Mouse (Mus musculus) stomach, embryonic 16.5 days (tissue): ENCODE results near the gene Nkiras1. TPM values are rescaled to one million over a fixed set of nuclear protein-coding genes. Genes with fewer than 3 reads are reported as not detected.
"Not testable (repeated sequence)": the region's sequence is repeated elsewhere in the genome, so short reads cannot be mapped to it uniquely, and the experiment has no call there.

ENCODE experiments used
- ATAC-seq: fragments of 200-750 bp; cut with Nextera tagmentation; 2 replicates; pipeline ENCODE4 v1.8.0; 2017; ENCODE audit warnings: moderate number of reproducible peaks, moderate TSS enrichment; ENCODE audit not compliant: insufficient read depth, low FRiP score
- H3K27ac ChIP-seq: fragments of 300-500 bp; sonication (generic); 2 replicates; pipeline ENCODE4 v1.5.1; 2014; ENCODE audit warnings: low read length
- H3K27me3 ChIP-seq: fragments of 300-500 bp; sonication (generic); 2 replicates; pipeline ENCODE4 v1.6.1; 2014; ENCODE audit warnings: low read length, control low read depth, mixed read lengths; ENCODE audit not compliant: control insufficient read depth, insufficient read depth
- H3K36me3 ChIP-seq: fragments of 300-500 bp; sonication (generic); 2 replicates; pipeline ENCODE4 v1.6.1; 2014; ENCODE audit warnings: low read length; ENCODE audit not compliant: control insufficient read depth, insufficient read depth
- H3K4me1 ChIP-seq: fragments of 300-500 bp; sonication (generic); 2 replicates; pipeline ENCODE4 v1.6.1; 2014; ENCODE audit warnings: low read length, control low read depth, mixed read lengths; ENCODE audit not compliant: control insufficient read depth, insufficient read depth
- H3K4me2 ChIP-seq: fragments of 300-500 bp; sonication (generic); 2 replicates; pipeline ENCODE4 v1.6.1; 2014; ENCODE audit warnings: low read depth, low read length, mixed read lengths
- H3K4me3 ChIP-seq: fragments of 300-500 bp; sonication (generic); replicated peaks from 2 replicates; pipeline ENCODE4 v1.5.1; 2014; ENCODE audit warnings: mild to moderate bottlenecking, low read length
- H3K9ac ChIP-seq: fragments of 300-500 bp; sonication (generic); 2 replicates; pipeline ENCODE4 v1.6.1; 2014; ENCODE audit warnings: low read length
- H3K9me3 ChIP-seq: fragments of 300-500 bp; sonication (generic); replicated peaks from 2 replicates; pipeline ENCODE4 v1.6.1; 2016; ENCODE audit warnings: low read length, control low read depth; ENCODE audit not compliant: control insufficient read depth
- WGBS: fragments of 180-500 bp; shearing (Covaris S2); extraction: QIAGEN DNeasy Blood & Tissue Kit; methylation state at CpG from one replicate; pipeline ENCODE4 v1.1.7; 2014; 5-methylcytosine and 5-hydroxymethylcytosine counted together
- polyA plus RNA-seq: library from polyadenylated mRNA; unstranded; fragments of >200 nt; fragmentation: Nextera tagmentation; extraction: Ambion mirVana; gene quantifications from 2 replicates; pipeline ENCODE4 v1.2.1, GENCODE M21; 2015

The Nkiras1 gene
- polyA plus RNA-seq, 1 experiment from 2014 or later, result 19.5 TPM

DNA sequence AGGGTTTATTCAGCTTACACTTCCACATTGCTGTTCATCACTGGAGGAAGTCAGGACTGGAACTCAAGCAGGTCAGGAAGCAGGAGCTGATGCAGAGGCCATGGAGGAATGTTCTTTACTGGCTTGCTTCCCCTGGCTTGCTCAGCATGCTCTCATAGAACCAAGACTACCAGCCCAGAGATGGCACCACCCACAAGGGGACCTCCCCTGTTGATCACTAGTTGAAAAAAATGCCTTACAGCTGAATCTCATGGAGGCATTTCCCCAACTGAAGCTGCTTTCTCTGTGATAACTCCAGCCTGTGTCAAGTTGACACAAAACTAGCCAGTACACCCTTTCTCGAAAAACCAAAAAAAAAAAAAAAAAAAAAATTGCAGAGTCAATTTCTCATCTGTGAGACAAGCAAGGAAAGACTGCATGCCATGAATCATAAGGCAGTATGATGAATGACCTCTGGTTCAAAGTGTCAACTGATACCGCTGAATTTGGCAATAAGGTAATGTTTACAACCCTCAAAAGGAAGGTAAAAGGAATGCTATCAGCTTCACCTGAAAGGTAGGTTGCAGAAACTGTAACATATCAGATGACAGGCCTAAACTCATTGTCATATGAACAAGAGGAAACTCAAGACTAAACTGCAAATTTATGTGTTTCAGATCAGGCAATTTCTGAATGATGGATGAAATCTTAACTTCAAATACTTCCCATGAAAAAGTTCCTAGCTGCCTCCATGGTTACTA is 34.3 kb upstream of the Nkiras1 start:
- H3K27ac ChIP-seq, H3K27me3 ChIP-seq, H3K9ac ChIP-seq, H3K9me3 ChIP-seq, H3K36me3 ChIP-seq, ATAC-seq, H3K4me3 ChIP-seq, H3K4me2 ChIP-seq, H3K4me1 ChIP-seq: not testable (repeated sequence)
- 60% methylated on average over 2 of the region's 2 CpGs for WGBS

DNA sequence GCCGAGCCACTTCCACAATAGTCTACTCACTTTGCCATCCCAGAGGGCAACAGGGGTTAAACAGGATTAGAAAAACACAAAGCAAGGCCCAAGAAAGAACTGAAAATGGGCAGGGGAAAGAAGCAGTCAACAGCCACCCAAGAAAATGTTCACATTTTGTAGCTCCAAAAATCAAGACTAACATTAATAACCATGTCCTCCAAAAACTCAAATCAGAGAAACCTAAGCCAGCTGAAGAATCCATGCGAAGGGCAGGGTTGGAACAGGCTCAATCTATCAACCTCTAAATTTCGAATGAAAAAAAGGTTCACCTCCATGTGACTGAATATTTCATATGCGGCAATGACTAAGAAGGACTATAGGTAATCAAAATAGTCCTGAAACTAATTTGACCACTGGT is 33.6 kb upstream of the Nkiras1 start:
- WGBS, result 68% methylated on average over 4 of the region's 4 CpGs
- H3K9ac ChIP-seq, result no peak overlapping the region

GRCm38 (mm10) chr14:18238131-18238749 is 32.7 kb upstream of the Nkiras1 start:
- Histone ChIP-seq H3K4me1 (peaks cover 6% of the 10 kb centered on the region; the same call in 1 of the 2 replicates), H3K4me2 (peak overlapping the region; percentile 69), H3K9ac (peak overlapping the region; percentile 83), H3K4me3 (peak overlapping the region; percentile 77), H3K9me3 (no peaks in the 10 kb centered on the region), H3K27ac (peak overlapping the region; percentile 85), H3K27me3 (no peaks in the 10 kb centered on the region), H3K36me3 (no peaks in the 10 kb centered on the region)
- ATAC-seq, result peak; percentile 90
- WGBS, result under 1% methylated on average over 66 of the region's 71 CpGs

More for the DNA sequence above, 33.6 kb upstream of the Nkiras1 start:
- Histone ChIP-seq H3K36me3 (no peaks in the 10 kb centered on the region), H3K27ac (no peak overlapping the region), H3K4me3 (peak overlapping the region; percentile 77; the same call in 1 of the 2 replicates), H3K27me3 (no peaks in the 10 kb centered on the region), H3K9me3 (no peaks in the 10 kb centered on the region), H3K4me1 (peaks cover 6% of the 10 kb centered on the region; the same call in 1 of the 2 replicates), H3K4me2 (peak overlapping the region; percentile 69)
- no peak for ATAC-seq

DNA sequence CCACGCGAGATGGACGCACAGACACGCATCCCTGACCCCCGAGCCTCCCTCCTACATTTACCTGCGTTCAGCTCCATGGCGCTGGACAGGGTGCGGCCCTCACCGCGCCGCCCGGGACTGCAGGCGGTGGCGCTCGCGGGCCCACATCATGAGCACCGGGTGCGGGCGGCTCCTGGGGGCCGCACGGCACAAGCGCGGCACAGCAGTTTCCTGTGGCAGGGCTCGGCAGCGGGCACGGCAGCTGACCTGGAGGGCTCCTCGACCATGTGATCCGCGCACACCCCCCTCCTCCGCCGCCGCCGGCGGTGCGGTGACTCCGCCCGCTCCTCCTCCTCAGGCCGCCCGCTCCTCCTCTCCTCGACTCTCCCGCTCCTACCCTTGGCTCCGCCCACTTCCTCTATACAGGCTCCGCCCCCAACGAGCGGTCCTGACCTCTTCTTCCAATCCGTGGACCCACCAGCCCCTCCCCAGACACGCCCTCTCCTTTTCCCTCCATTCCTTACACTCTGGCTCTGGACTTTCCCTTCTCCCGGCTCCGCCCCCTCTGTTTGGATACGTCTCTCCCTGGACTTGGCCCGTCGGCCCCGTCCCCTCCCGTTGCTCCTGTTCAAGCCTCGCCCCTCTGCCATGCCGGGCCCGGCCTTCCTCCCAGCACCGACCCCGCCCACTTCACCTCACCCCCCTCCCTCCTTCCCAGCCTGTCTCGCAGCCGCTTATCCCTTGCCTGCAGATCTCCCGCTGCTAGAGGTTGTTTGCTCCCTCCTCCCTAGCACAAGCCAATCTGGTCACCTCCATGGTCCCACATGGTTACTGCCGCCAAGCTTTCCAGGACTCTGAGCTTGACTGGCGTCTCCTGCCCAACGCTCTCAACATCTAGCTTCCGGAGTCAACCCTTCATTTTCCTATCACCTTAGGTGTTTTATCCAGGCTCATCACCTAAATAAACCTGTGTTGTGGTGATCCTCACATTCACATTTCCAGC is 31.9 kb upstream of the Nkiras1 start, which contains the start of gene Nr1d2:
Nr1d2 (minus strand) TSS at position 378 of the 982 bp plus-strand sequence.
- H3K9ac ChIP-seq, result peak within 1 kb of the TSS; percentile 83
- WGBS, result under 1% methylated on average over 63 of the region's 66 CpGs

GRCm38 (mm10) chr14:18240132-18240531 is 30.8 kb upstream of the Nkiras1 start:
- H3K27me3 ChIP-seq, result no peaks in the 10 kb centered on the region
- no peak overlapping the region for H3K27ac ChIP-seq
- no peak overlapping the region for H3K4me3 ChIP-seq
- no peak overlapping the region for H3K9ac ChIP-seq
- H3K36me3 ChIP-seq, result no peaks in the 10 kb centered on the region
- 62% methylated on average over 7 of the region's 7 CpGs for WGBS
- H3K4me1 ChIP-seq, result peaks cover 3% of the 10 kb centered on the region; the same call in 1 of the 2 replicates
- H3K4me2 ChIP-seq, result no peak overlapping the region
- H3K9me3 ChIP-seq, result no peaks in the 10 kb centered on the region
- no peak for ATAC-seq

More for the DNA sequence above, 31.9 kb upstream of the Nkiras1 start, which contains the start of gene Nr1d2:
- peak within 1 kb of the TSS; percentile 69 for H3K4me2 ChIP-seq
- H3K4me1 ChIP-seq, result peaks cover 6% of the 10 kb centered on the region; the same call in 1 of the 2 replicates
- peak within 1 kb of the TSS; percentile 85 for H3K27ac ChIP-seq
- H3K36me3 ChIP-seq, result no peaks in the 10 kb centered on the region
- peak; percentile 94 for ATAC-seq
- H3K27me3 ChIP-seq, result no peaks in the 10 kb centered on the region
- H3K9me3 ChIP-seq, result no peaks in the 10 kb centered on the region
- H3K4me3 ChIP-seq, result peak within 1 kb of the TSS; percentile 77

DNA sequence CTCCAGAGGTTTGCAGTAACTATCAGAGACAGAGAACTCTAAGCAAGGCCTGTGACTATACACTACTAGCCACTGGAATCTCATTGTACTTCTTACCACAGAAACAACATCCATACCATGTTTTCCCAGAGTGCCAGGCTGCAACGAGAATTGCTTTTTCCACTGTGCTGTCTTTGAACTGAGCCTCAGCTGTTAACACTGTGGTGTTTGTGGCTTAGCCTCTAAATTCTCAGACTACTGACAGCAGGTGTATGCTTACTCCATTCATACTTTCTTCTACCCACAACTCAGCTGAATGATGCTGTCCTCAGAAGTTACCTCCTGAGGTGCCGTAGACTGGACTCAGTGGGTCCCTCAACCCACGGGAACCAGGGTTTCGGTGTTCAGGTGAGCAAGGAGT is 29.1 kb upstream of the Nkiras1 start:
- Histone ChIP-seq H3K4me3 (no peak overlapping the region), H3K4me1 (peaks cover 3% of the 10 kb centered on the region; the same call in 1 of the 2 replicates), H3K36me3 (no peaks in the 10 kb centered on the region), H3K9ac (no peak overlapping the region), H3K4me2 (no peak overlapping the region), H3K27ac (no peak overlapping the region), H3K27me3 (no peaks in the 10 kb centered on the region), H3K9me3 (no peaks in the 10 kb centered on the region)
- no peak for ATAC-seq
- WGBS, result 85% methylated on average over 4 of the region's 4 CpGs

- Histone ChIP-seq H3K36me3 (no peaks in the 10 kb centered on the region), H3K9me3 (no peaks in the 10 kb centered on the region), H3K4me2 (no peak overlapping the region), H3K27me3 (no peaks in the 10 kb centered on the region), H3K9ac (no peak overlapping the region), H3K27ac (no peak overlapping the region), H3K4me3 (no peak overlapping the region), H3K4me1 (no peaks in the 10 kb centered on the region)
- ATAC-seq, result no peak
- WGBS, result 85% methylated on average over 21 of the region's 21 CpGs
Observed at GRCm38 (mm10) chr14:18242638-18243130, 28.3 kb upstream of the Nkiras1 start.

DNA sequence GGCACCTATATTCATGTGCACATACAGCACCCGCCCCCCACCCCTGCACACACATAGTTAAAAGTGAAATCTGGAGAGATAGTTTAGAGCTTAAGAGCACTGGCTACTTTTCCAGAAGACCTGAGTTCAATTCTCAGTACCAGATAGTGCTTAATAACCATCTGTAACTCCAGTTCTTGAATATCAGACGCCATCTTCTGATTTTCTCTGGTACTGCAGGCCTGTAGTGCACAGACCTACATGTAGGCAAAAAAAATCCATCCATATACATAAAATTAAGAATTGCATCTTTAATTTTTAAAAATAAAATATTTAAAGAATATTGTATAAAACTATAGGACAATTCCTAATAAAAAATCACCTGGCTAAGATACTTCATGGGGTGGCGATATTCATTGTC is 9.7 kb upstream of the Nkiras1 start:
- 88% methylated on average over 3 of the region's 3 CpGs for WGBS
- H3K36me3 ChIP-seq, result no peaks in the 10 kb centered on the region
- ATAC-seq, result no peak
- no peak overlapping the region for H3K4me3 ChIP-seq
- H3K4me2 ChIP-seq, result no peak overlapping the region
- no peaks in the 10 kb centered on the region for H3K27me3 ChIP-seq
- H3K4me1 ChIP-seq, result no peaks in the 10 kb centered on the region
- no peak overlapping the region for H3K27ac ChIP-seq
- H3K9ac ChIP-seq, result no peak overlapping the region
- H3K9me3 ChIP-seq, result no peaks in the 10 kb centered on the region
